ENCODE assay signal across 14 mouse cellular contexts in the genomic region with DNA sequence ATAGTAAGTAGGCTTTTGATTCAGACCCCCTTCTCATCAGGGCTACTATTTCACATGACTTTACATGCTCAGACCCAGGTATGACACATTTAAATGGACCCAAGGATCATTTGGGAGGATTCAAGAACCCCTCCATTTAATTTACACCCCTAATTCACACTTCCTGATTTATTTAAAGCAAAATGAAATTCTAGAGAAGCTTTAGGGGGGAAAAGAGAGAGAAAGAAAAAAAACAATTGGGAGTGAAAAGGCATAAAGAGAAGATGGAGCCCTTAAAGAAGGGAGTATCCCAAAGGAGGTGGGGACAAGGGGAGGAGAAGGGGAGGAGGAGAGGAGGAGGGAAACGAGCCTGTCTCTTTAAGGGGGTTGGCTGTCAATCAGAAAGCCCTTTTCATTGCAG. TPM values are rescaled to one million over a fixed set of nuclear protein-coding genes. Genes with fewer than 3 reads are reported as not detected.
DNase-seq lines count a peak whose midpoint lies in the region; ATAC-seq and TF ChIP-seq lines count a peak whose summit lies in the region.
"Had no signal": no experiment of that assay in that cellular context is flagged by ENCODE, and none has a peak within 500 bp of the region (broad histone marks: within the 10 kb centered on the region; RNA-seq: fewer than 3 reads in every experiment).

A gene (plus strand): TSS at position 301 of the 400 bp plus-strand sequence.

- H3K4me1 ChIP-seq in embryonic facial prominence, embryonic 11.5 days (ENCODE audit: control insufficient read depth, insufficient read depth, low read length): no peaks in the 10 kb centered on the region
- H3K4me1 ChIP-seq in hindbrain, embryonic 14.5 days (replicated peaks; ENCODE audit: control insufficient read depth, insufficient read depth, low read length): no peaks in the 10 kb centered on the region
- H3K4me1 ChIP-seq: heart, embryonic 15.5 days had no signal

- TF ChIP-seq CTCF in layer of hippocampus, adult 2 months (conservative IDR thresholded peaks at IDR 0.05): no peak

- no peak for DNase-seq in layer of hippocampus, adult 2 months (ENCODE audit: low spot score in 2 of 2)
- DNase-seq in layer of hippocampus, adult 9-11 months: no peak
- DNase-seq in embryonic facial prominence, embryonic 11.5 days (ENCODE audit: low spot score): no peak
- no peak for DNase-seq in hindbrain, embryonic 14.5 days (ENCODE audit: low spot score)
- DNase-seq in left cerebral cortex, postnatal 4 days: no peak
- no peak for DNase-seq in heart, adult 9 months (ENCODE audit: low spot score in 2 of 2)
- no peak for DNase-seq in lung, adult 18-20 months
- no peak for DNase-seq in cerebellum, adult 9-11 months
- DNase-seq: cerebellum, postnatal 10 days; gastrocnemius, postnatal 25 days; kidney, adult 11 months had no signal

- H3K9me3 ChIP-seq in embryonic facial prominence, embryonic 11.5 days (replicated peaks; ENCODE audit: control insufficient read depth, low read length): no peaks in the 10 kb centered on the region
- no peaks in the 10 kb centered on the region for H3K9me3 ChIP-seq in hindbrain, embryonic 14.5 days (ENCODE audit: control insufficient read depth, low read length)
- H3K9me3 ChIP-seq: heart, embryonic 15.5 days had no signal

- H3K4me3 ChIP-seq in layer of hippocampus, adult 2 months: peak within 1 kb of the TSS; percentile 13
- H3K4me3 ChIP-seq in embryonic facial prominence, embryonic 11.5 days (ENCODE audit: low read depth, low read length): no peak within 1 kb of the TSS
- H3K4me3 ChIP-seq in hindbrain, embryonic 14.5 days (replicated peaks; ENCODE audit: low read length): no peak within 1 kb of the TSS
- H3K4me3 ChIP-seq: erythroblast, embryonic 14.5 days; heart, embryonic 15.5 days had no signal

- H3K4me2 ChIP-seq in embryonic facial prominence, embryonic 11.5 days (ENCODE audit: low read depth, low read length): no peak within 1 kb of the TSS
- H3K4me2 ChIP-seq in hindbrain, embryonic 14.5 days (replicated peaks): no peak within 1 kb of the TSS
- H3K4me2 ChIP-seq: heart, embryonic 15.5 days had no signal

- ATAC-seq in embryonic facial prominence, embryonic 11.5 days (replicated peaks; ENCODE audit: insufficient number of reproducible peaks, low FRiP score, low TSS enrichment, low read depth): no peak
- ATAC-seq in hindbrain, embryonic 14.5 days (ENCODE audit: low FRiP score): no peak

- no peak within 1 kb of the TSS for H3K9ac ChIP-seq in embryonic facial prominence, embryonic 11.5 days (replicated peaks; ENCODE audit: low read length)
- no peak within 1 kb of the TSS for H3K9ac ChIP-seq in hindbrain, embryonic 14.5 days
- H3K9ac ChIP-seq: heart, embryonic 15.5 days had no signal

- no peaks in the 10 kb centered on the region for H3K27me3 ChIP-seq in embryonic facial prominence, embryonic 11.5 days (ENCODE audit: control insufficient read depth, insufficient read depth, low read length)
- H3K27me3 ChIP-seq in hindbrain, embryonic 14.5 days (ENCODE audit: control insufficient read depth, insufficient read depth, low read length): no peaks in the 10 kb centered on the region; the same call in 1 of the 2 replicates
- H3K27me3 ChIP-seq: CH12.LX; heart, embryonic 15.5 days had no signal

- H3K27ac ChIP-seq in layer of hippocampus, adult 2 months: peak within 1 kb of the TSS; percentile 65; the same call in 1 of the 2 replicates
- no peak within 1 kb of the TSS for H3K27ac ChIP-seq in embryonic facial prominence, embryonic 11.5 days (replicated peaks; ENCODE audit: low read depth, low read length)
- no peak within 1 kb of the TSS for H3K27ac ChIP-seq in hindbrain, embryonic 14.5 days
- H3K27ac ChIP-seq: heart, embryonic 15.5 days had no signal

- WGBS in embryonic facial prominence, embryonic 11.5 days: 38% methylated on average over 1 of the region's 1 CpGs
- 20% methylated on average over 1 of the region's 1 CpGs for WGBS in hindbrain, embryonic 14.5 days

- no peaks in the 10 kb centered on the region for H3K36me3 ChIP-seq in embryonic facial prominence, embryonic 11.5 days (replicated peaks; ENCODE audit: control insufficient read depth, insufficient read depth, low read depth, low read length)
- no peaks in the 10 kb centered on the region for H3K36me3 ChIP-seq in hindbrain, embryonic 14.5 days (replicated peaks; ENCODE audit: control insufficient read depth, insufficient read depth)
- H3K36me3 ChIP-seq: heart, embryonic 15.5 days had no signal

- intact Hi-C loops in left cerebral cortex, postnatal 4 days (cut with DNase I): no loop called here

RNA-seq across cellular contexts. Expression of the gene that starts here (rescaled TPM):
- 100 to 1,000 TPM; 688 to 710 TPM for total RNA-seq in layer of hippocampus, adult 2 months (2021)
- 15.8 and 16.0 TPM in 2 replicates for polyA plus RNA-seq in embryonic facial prominence, embryonic 11.5 days (2014; fragmentation: Nextera tagmentation; extraction: Ambion mirVana)
- 11.9 and 12.3 TPM in 2 replicates for polyA plus RNA-seq in hindbrain, embryonic 14.5 days (2014; fragmentation: Nextera tagmentation; extraction: Ambion mirVana)
- total RNA-seq in left cerebral cortex, postnatal 4 days (2021): 10 to 100 TPM; 15.6 to 17.2 TPM
- polyA plus RNA-seq: erythroblast, embryonic 14.5 days had no signal

Comparison
In these comparisons a context has a peak if more than half of its experiments do, and no peak if none do; other contexts are left out.
1. RNA of the gene that starts here (total RNA-seq): 688 to 710 TPM in layer of hippocampus, adult 2 months; 15.6 to 17.2 TPM in left cerebral cortex, postnatal 4 days; every median in the first group is over 10 times any median in the second.